Mouse (Mus musculus): Measurements from ENCODE around the gene Dnajc7.

DNA sequence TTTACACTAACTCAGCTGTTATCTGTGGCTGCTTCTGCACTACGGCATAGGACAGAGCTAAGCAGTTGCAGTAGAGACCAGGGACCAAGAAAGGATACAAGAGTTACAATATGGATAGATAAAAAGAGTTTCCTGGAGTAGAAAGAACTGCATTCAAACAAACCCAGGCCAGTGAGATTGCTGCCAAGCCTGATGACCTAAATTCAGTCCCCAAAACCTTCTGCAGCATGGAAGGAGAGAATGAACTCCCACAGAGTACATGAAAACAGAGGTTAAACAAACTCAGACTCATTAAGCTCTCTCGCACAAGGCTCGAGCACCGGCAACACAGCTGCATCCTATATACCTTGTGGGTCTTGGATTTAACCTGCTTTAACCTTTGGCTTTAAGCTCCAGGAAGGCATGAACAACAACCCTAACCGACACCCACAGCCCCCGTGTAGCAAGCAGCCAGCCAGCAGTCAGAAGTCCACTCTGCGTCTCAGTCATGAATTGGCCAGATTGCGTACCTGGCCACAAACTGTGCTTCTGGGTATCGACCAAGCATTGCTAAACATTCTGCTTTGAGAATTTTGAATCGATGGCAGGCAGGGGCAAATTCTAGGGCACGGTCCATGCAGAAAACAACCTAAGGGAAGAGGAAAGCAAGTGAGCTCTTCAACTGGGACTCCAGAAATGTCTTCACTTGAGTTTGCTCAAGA is 27.5 kb downstream of the Dnajc7 start:
- TF ChIP-seq CTCF (IDR thresholded peaks at IDR 0.05; ENCODE audit: low read depth) (no peak), EP300 (optimal IDR thresholded peaks at IDR 0.05) (no peak)

Data from stomach, postnatal 0 days (tissue).